ENCODE assay signal across 12 mouse cellular contexts in genomic region chr4:141394751-141395150, GRCm38 (mm10). TPM values are rescaled to one million over a fixed set of nuclear protein-coding genes. Genes with fewer than 3 reads are reported as not detected.
A peak's percentile ranks its signal among the peaks of the same experiment; 100 is the strongest.
DNase-seq lines count a peak whose midpoint lies in the region; ATAC-seq and TF ChIP-seq lines count a peak whose summit lies in the region.
"Had no signal": no experiment of that assay in that cellular context is flagged by ENCODE, and none has a peak within 500 bp of the region (broad histone marks: within the 10 kb centered on the region; RNA-seq: fewer than 3 reads in every experiment).

No protein-coding gene starts in this region.

- H3K9me3 ChIP-seq in heart, embryonic 13.5 days, result no peaks in the 10 kb centered on the region
- no peaks in the 10 kb centered on the region for H3K9me3 ChIP-seq in midbrain, embryonic 10.5 days (replicated peaks)
- no peaks in the 10 kb centered on the region for H3K9me3 ChIP-seq in midbrain, embryonic 14.5 days (ENCODE audit: control insufficient read depth, low read length)
- H3K9me3 ChIP-seq in hindbrain, postnatal 0 days (ENCODE audit: low read length), result no peaks in the 10 kb centered on the region
- H3K9me3 ChIP-seq in neural tube, embryonic 15.5 days (replicated peaks), result no peaks in the 10 kb centered on the region

- ATAC-seq in heart, embryonic 13.5 days (ENCODE audit: extremely low read depth, insufficient number of reproducible peaks, low FRiP score, low TSS enrichment), result no peak
- no peak for ATAC-seq in midbrain, embryonic 14.5 days (ENCODE audit: low FRiP score, low TSS enrichment)
- no peak for ATAC-seq in hindbrain, postnatal 0 days
- ATAC-seq in neural tube, embryonic 15.5 days (ENCODE audit: low FRiP score), result no peak

- DNase-seq in heart, adult 8-10 months (ENCODE audit: low spot score), result no peak
- DNase-seq in midbrain, embryonic 10.5 days (ENCODE audit: low spot score), result no peak
- no peak for DNase-seq in midbrain, embryonic 14.5 days
- DNase-seq in hindbrain, postnatal 0 days (ENCODE audit: low spot score), result no peak
- DNase-seq in adrenal gland, adult 18-20 months (ENCODE audit: low spot score in 2 of 2), result no peak
- DNase-seq in adrenal gland, postnatal 14 days, result no peak
- DNase-seq: heart, postnatal 36 days; left cerebral cortex, postnatal 4 days had no signal

- H3K4me2 ChIP-seq in heart, embryonic 13.5 days, result peak overlapping the region; percentile 58
- H3K4me2 ChIP-seq in midbrain, embryonic 14.5 days (ENCODE audit: low read length), result no peak overlapping the region
- 0 out of 2 replicates have a peak overlapping the region, but pooled peaks have one; percentile 7 for H3K4me2 ChIP-seq in hindbrain, postnatal 0 days (ENCODE audit: low read depth, low read length)
- H3K4me2 ChIP-seq in neural tube, embryonic 15.5 days, result peak overlapping the region; percentile 30; the same call in 1 of the 2 replicates

- H3K9ac ChIP-seq in heart, embryonic 13.5 days, result peak overlapping the region; percentile 63
- H3K9ac ChIP-seq in midbrain, embryonic 14.5 days (replicated peaks; ENCODE audit: low read length), result no peak overlapping the region
- H3K9ac ChIP-seq in hindbrain, postnatal 0 days (replicated peaks; ENCODE audit: low read length), result no peak overlapping the region
- no peak overlapping the region for H3K9ac ChIP-seq in neural tube, embryonic 15.5 days (replicated peaks)

- no peak for TF ChIP-seq CTCF in hindbrain, postnatal 0 days (IDR thresholded peaks at IDR 0.05; ENCODE audit: low read depth)

- H3K36me3 ChIP-seq in heart, embryonic 13.5 days, result no peaks in the 10 kb centered on the region
- H3K36me3 ChIP-seq in midbrain, embryonic 10.5 days, result no peaks in the 10 kb centered on the region
- H3K36me3 ChIP-seq in midbrain, embryonic 14.5 days (ENCODE audit: control insufficient read depth, insufficient read depth, low read length), result no peaks in the 10 kb centered on the region
- H3K36me3 ChIP-seq in hindbrain, postnatal 0 days (ENCODE audit: insufficient read depth, low read length), result no peaks in the 10 kb centered on the region
- H3K36me3 ChIP-seq in neural tube, embryonic 15.5 days, result no peaks in the 10 kb centered on the region

- H3K27ac ChIP-seq in heart, embryonic 13.5 days (replicated peaks), result no peak overlapping the region
- H3K27ac ChIP-seq in midbrain, embryonic 10.5 days (replicated peaks), result 0 out of 2 replicates have a peak overlapping the region, but pooled peaks have one; percentile 46
- H3K27ac ChIP-seq in midbrain, embryonic 14.5 days (replicated peaks; ENCODE audit: low read depth, low read length), result no peak overlapping the region
- no peak overlapping the region for H3K27ac ChIP-seq in hindbrain, postnatal 0 days
- H3K27ac ChIP-seq in neural tube, embryonic 15.5 days (replicated peaks), result no peak overlapping the region

- 15% methylated on average over 16 of the region's 16 CpGs for WGBS in heart, embryonic 13.5 days
- 18% methylated on average over 16 of the region's 16 CpGs for WGBS in midbrain, embryonic 10.5 days
- WGBS in midbrain, embryonic 14.5 days, result 17% methylated on average over 16 of the region's 16 CpGs
- WGBS in hindbrain, postnatal 0 days, result 21% methylated on average over 16 of the region's 16 CpGs
- 14% methylated on average over 16 of the region's 16 CpGs for WGBS in neural tube, embryonic 15.5 days

- H3K27me3 ChIP-seq in heart, embryonic 13.5 days (replicated peaks), result peaks cover 51% of the 10 kb centered on the region
- peaks cover 40% of the 10 kb centered on the region for H3K27me3 ChIP-seq in midbrain, embryonic 10.5 days (ENCODE audit: low read depth, poor library complexity, severe bottlenecking)
- no peaks in the 10 kb centered on the region for H3K27me3 ChIP-seq in midbrain, embryonic 14.5 days (ENCODE audit: control insufficient read depth, insufficient read depth, low read length)
- no peaks in the 10 kb centered on the region for H3K27me3 ChIP-seq in hindbrain, postnatal 0 days (ENCODE audit: insufficient read depth, low read length)
- H3K27me3 ChIP-seq in neural tube, embryonic 15.5 days (replicated peaks), result peaks cover 9% of the 10 kb centered on the region; the same call in 1 of the 2 replicates

- peaks cover 9% of the 10 kb centered on the region; the same call in 1 of the 2 replicates for H3K4me1 ChIP-seq in heart, embryonic 13.5 days
- H3K4me1 ChIP-seq in midbrain, embryonic 10.5 days, result peaks cover 8% of the 10 kb centered on the region
- no peaks in the 10 kb centered on the region for H3K4me1 ChIP-seq in midbrain, embryonic 14.5 days (ENCODE audit: control insufficient read depth, insufficient read depth, low read length)
- H3K4me1 ChIP-seq in hindbrain, postnatal 0 days (ENCODE audit: insufficient read depth, low read length), result no peaks in the 10 kb centered on the region
- H3K4me1 ChIP-seq in neural tube, embryonic 15.5 days, result peaks cover 4% of the 10 kb centered on the region; the same call in 1 of the 2 replicates

- peak overlapping the region; percentile 23 for H3K4me3 ChIP-seq in heart, embryonic 13.5 days
- H3K4me3 ChIP-seq in midbrain, embryonic 10.5 days, result peak overlapping the region; percentile 23; the same call in 1 of the 2 replicates
- no peak overlapping the region for H3K4me3 ChIP-seq in midbrain, embryonic 14.5 days (replicated peaks; ENCODE audit: low read depth, low read length)
- H3K4me3 ChIP-seq in hindbrain, postnatal 0 days (ENCODE audit: low read length), result no peak overlapping the region
- H3K4me3 ChIP-seq in neural tube, embryonic 15.5 days (replicated peaks), result no peak overlapping the region

RNA-seq across cellular contexts. Expression of gene Clcnka, which starts 3.8 kb away (rescaled TPM):
- 0.10 TPM in 1 of 2 replicates, not detected in the other for polyA plus RNA-seq in heart, embryonic 13.5 days (2015; fragmentation: Nextera tagmentation; extraction: Ambion mirVana)
- not detected for total RNA-seq in heart, adult 8-10 months (2022)
- polyA plus RNA-seq in midbrain, embryonic 10.5 days (2016; fragmentation: Nextera tagmentation; extraction: Ambion mirVana), result not detected in 2 replicates
- 0.11 TPM in 1 of 2 replicates, not detected in the other for polyA plus RNA-seq in midbrain, embryonic 14.5 days (2014; fragmentation: Nextera tagmentation; extraction: Ambion mirVana)
- 1.1 and 1.2 TPM in 2 replicates for total RNA-seq in hindbrain, postnatal 0 days (2014; rRNA removed)
- polyA plus RNA-seq in hindbrain, postnatal 0 days (2015; fragmentation: Nextera tagmentation; extraction: Ambion mirVana), result 0.95 and 0.98 TPM in 2 replicates
- 0.33 TPM in 1 of 2 replicates, not detected in the other for polyA plus RNA-seq in neural tube, embryonic 15.5 days (2015; fragmentation: Nextera tagmentation; extraction: Ambion mirVana)
- not detected for total RNA-seq in adrenal gland, adult 18-20 months (2021)
- total RNA-seq in adrenal gland, postnatal 14 days (2021), result not detected in 2 replicates
- total RNA-seq: heart, postnatal 36 days; neutrophil, adult 5-6 weeks had no signal

RNA-seq across cellular contexts. Expression of gene Clcnkb, which starts 21.1 kb away (rescaled TPM):
- polyA plus RNA-seq in heart, embryonic 13.5 days (2015; fragmentation: Nextera tagmentation; extraction: Ambion mirVana), result 0.79 and 0.99 TPM in 2 replicates
- total RNA-seq in heart, adult 8-10 months (2022), result 1 to 10 TPM in 1 of 4 experiments, under 1 TPM in 3; 0.33 to 1.5 (median 0.59) TPM
- polyA plus RNA-seq in midbrain, embryonic 10.5 days (2016; fragmentation: Nextera tagmentation; extraction: Ambion mirVana), result not detected in 2 replicates
- not detected in 2 replicates for polyA plus RNA-seq in midbrain, embryonic 14.5 days (2014; fragmentation: Nextera tagmentation; extraction: Ambion mirVana)
- 5.0 TPM in 1 of 2 replicates, not detected in the other for total RNA-seq in hindbrain, postnatal 0 days (2014; rRNA removed)
- polyA plus RNA-seq in hindbrain, postnatal 0 days (2015; fragmentation: Nextera tagmentation; extraction: Ambion mirVana), result 0.19 and 0.38 TPM in 2 replicates
- polyA plus RNA-seq in neural tube, embryonic 15.5 days (2015; fragmentation: Nextera tagmentation; extraction: Ambion mirVana), result 0.27 TPM in 1 of 2 replicates, not detected in the other
- total RNA-seq in adrenal gland, adult 18-20 months (2021), result not detected
- total RNA-seq in adrenal gland, postnatal 14 days (2021), result not detected in 2 replicates
- total RNA-seq: left cerebral cortex, postnatal 4 days; neutrophil, adult 5-6 weeks had no signal

RNA-seq across cellular contexts. Expression of gene Hspb7, which starts 25.8 kb away (rescaled TPM):
- polyA plus RNA-seq in heart, embryonic 13.5 days (2015; fragmentation: Nextera tagmentation; extraction: Ambion mirVana), result 183 and 184 TPM in 2 replicates
- total RNA-seq in heart, adult 8-10 months (2022), result 1,000 to 10,000 TPM; 1,512 to 1,942 (median 1,609) TPM
- not detected in 2 replicates for polyA plus RNA-seq in midbrain, embryonic 10.5 days (2016; fragmentation: Nextera tagmentation; extraction: Ambion mirVana)
- not detected in 2 replicates for polyA plus RNA-seq in midbrain, embryonic 14.5 days (2014; fragmentation: Nextera tagmentation; extraction: Ambion mirVana)
- 0.32 TPM in 1 of 2 replicates, not detected in the other for total RNA-seq in hindbrain, postnatal 0 days (2014; rRNA removed)
- 0.06 and 0.08 TPM in 2 replicates for polyA plus RNA-seq in hindbrain, postnatal 0 days (2015; fragmentation: Nextera tagmentation; extraction: Ambion mirVana)
- polyA plus RNA-seq in neural tube, embryonic 15.5 days (2015; fragmentation: Nextera tagmentation; extraction: Ambion mirVana), result 0.31 and 1.0 TPM in 2 replicates
- under 1 TPM; 0.20 to 0.86 TPM for total RNA-seq in adrenal gland, adult 18-20 months (2021)
- 0.19 and 1.5 TPM in 2 replicates for total RNA-seq in adrenal gland, postnatal 14 days (2021)
- total RNA-seq: left cerebral cortex, postnatal 4 days; neutrophil, adult 5-6 weeks had no signal

RNA-seq across cellular contexts. Expression of gene Fam131c, which starts 26.7 kb away (rescaled TPM):
- 1.2 TPM in 2 replicates for polyA plus RNA-seq in heart, embryonic 13.5 days (2015; fragmentation: Nextera tagmentation; extraction: Ambion mirVana)
- total RNA-seq in heart, adult 8-10 months (2022), result 1 to 10 TPM; 2.4 to 5.5 (median 4.1) TPM
- polyA plus RNA-seq in midbrain, embryonic 10.5 days (2016; fragmentation: Nextera tagmentation; extraction: Ambion mirVana), result 0.70 and 1.2 TPM in 2 replicates
- polyA plus RNA-seq in midbrain, embryonic 14.5 days (2014; fragmentation: Nextera tagmentation; extraction: Ambion mirVana), result 26.7 and 37.2 TPM in 2 replicates
- total RNA-seq in hindbrain, postnatal 0 days (2014; rRNA removed), result 95.3 and 103 TPM in 2 replicates
- 41.7 and 46.3 TPM in 2 replicates for polyA plus RNA-seq in hindbrain, postnatal 0 days (2015; fragmentation: Nextera tagmentation; extraction: Ambion mirVana)
- polyA plus RNA-seq in neural tube, embryonic 15.5 days (2015; fragmentation: Nextera tagmentation; extraction: Ambion mirVana), result 35.2 and 42.5 TPM in 2 replicates
- 1 to 10 TPM; 1.3 to 2.4 TPM for total RNA-seq in adrenal gland, adult 18-20 months (2021)
- total RNA-seq in adrenal gland, postnatal 14 days (2021), result 11.0 and 16.9 TPM in 2 replicates
- total RNA-seq: neutrophil, adult 5-6 weeks had no signal

RNA-seq across cellular contexts. Expression of gene Srarp, which starts 41.2 kb away (rescaled TPM):
- polyA plus RNA-seq in heart, embryonic 13.5 days (2015; fragmentation: Nextera tagmentation; extraction: Ambion mirVana), result not detected in 2 replicates
- 1 to 10 TPM in 1 of 4 experiments, under 1 TPM in 3; 0.82 to 1.5 (median 0.93) TPM for total RNA-seq in heart, adult 8-10 months (2022)
- not detected in 2 replicates for polyA plus RNA-seq in midbrain, embryonic 10.5 days (2016; fragmentation: Nextera tagmentation; extraction: Ambion mirVana)
- 0.24 and 0.74 TPM in 2 replicates for polyA plus RNA-seq in midbrain, embryonic 14.5 days (2014; fragmentation: Nextera tagmentation; extraction: Ambion mirVana)
- 5.8 and 9.9 TPM in 2 replicates for total RNA-seq in hindbrain, postnatal 0 days (2014; rRNA removed)
- 0.33 and 0.54 TPM in 2 replicates for polyA plus RNA-seq in hindbrain, postnatal 0 days (2015; fragmentation: Nextera tagmentation; extraction: Ambion mirVana)
- 0.27 and 0.58 TPM in 2 replicates for polyA plus RNA-seq in neural tube, embryonic 15.5 days (2015; fragmentation: Nextera tagmentation; extraction: Ambion mirVana)
- under 1 TPM in 1 of 2 experiments, not detected in 1; 0.35 TPM for total RNA-seq in adrenal gland, adult 18-20 months (2021)
- not detected in 2 replicates for total RNA-seq in adrenal gland, postnatal 14 days (2021)
- total RNA-seq: neutrophil, adult 5-6 weeks had no signal
- polyA plus RNA-seq: spleen, adult 2 months had no signal

Comparison
In these comparisons a context has a peak if more than half of its experiments do, and no peak if none do; other contexts are left out.
1. H3K4me3 ChIP-seq: peak in heart, embryonic 13.5 days (single experiment) and midbrain, embryonic 10.5 days (single experiment); none in midbrain, embryonic 14.5 days (single experiment), hindbrain, postnatal 0 days (single experiment) and neural tube, embryonic 15.5 days (single experiment).
2. RNA of gene Hspb7, which starts 25.8 kb away (polyA plus RNA-seq): 183 to 184 TPM in heart, embryonic 13.5 days; 0.31 to 1.0 TPM in neural tube, embryonic 15.5 days, 0.06 to 0.08 TPM in hindbrain, postnatal 0 days, not detected in midbrain, embryonic 14.5 days and not detected in midbrain, embryonic 10.5 days; every median in the first group is over 10 times any median in the second.